Mouse (Mus musculus) cerebellum, adult 9-11 months (tissue): ENCODE data around the gene Cdyl.
A peak's percentile ranks its signal among the peaks of the same experiment; 100 is the strongest.
"Not testable (repeated sequence)": the region's sequence is repeated elsewhere in the genome, so short reads cannot be mapped to it uniquely, and the experiment has no call there.

Experiments used
- DNase-seq: peaks from one replicate; pipeline ENCODE4 v3.0.0; 2022

The Cdyl gene

DNA sequence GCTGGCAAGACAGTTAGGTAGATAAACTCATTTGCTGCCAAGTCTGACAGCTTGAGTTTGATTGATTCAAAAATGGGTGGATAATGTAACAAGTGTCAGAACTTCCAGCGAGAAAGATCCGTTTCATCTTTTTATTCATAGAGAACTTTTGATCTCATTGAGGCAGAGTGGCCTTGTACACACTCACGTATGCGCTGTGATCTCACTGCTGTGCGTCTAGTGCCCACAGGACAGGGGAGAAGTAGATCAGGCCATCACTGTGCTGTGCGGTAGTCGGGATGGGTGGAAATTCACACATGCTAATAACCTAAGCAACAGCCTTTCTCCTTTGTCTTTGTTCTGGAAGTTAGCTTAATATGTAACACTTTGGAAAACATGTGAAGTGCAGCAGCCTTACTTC, 146.5 kb downstream of the Cdyl start:
- no peak for DNase-seq

DNA sequence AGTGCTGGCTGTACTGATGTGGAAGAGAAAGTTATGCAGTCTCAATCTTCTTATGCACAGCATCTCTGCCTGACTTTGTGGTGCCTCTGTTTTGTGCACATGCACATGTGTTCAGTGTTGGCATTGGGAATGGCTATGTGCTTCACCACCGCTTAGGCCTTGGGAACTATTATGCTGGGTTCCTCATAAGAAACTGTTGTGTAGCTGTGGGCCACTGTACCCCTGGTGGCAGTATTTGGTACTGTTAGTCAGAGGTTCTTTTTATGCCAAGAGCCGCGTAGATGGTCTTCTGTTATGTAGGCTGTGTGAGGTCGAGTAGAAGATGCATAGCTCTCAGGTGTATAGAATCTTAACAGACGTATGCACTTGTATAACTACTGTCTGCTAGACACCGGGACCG, 147.4 kb downstream of the Cdyl start:
- no peak for DNase-seq

DNA sequence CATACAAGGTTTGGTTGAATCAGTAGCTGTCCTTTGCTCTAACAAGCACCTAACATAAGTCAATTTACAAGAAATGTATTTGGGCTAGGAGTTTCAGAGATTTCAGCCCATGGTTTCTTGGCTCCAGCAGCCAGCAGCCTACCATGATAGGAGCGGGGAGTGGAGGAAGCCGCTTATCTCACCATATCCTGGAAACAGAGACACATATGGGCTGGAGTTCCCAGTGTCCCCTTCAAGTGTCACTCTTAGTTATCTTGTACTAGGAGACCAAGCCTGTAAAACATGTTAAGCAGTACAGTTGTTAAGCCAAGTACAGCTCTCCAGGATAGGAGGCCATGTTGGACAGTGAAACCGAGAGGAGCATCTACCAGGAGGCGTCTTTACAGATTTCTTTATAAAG, 147.9 kb downstream of the Cdyl start:
- no peak for DNase-seq

DNA sequence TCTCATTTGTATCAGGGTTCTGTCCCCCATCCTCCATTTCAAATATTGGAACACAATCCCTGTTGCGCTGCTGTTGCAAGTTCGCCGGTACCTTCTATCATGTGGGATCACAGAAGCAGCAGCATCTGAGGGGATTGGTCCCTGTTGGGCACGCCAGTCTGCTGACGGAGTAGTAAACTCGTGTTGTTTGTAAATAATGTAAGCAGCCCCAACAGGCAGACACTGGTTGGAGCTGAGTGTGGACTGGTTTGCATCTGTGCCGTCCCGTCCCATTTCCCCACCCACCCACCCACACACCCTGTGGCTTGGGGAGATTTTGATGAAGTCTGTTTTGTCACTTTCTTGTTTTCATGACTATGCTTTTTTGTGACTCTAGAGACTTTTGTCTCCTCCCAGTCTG, 148.3 kb downstream of the Cdyl start:
- DNase-seq, result no peak

DNA sequence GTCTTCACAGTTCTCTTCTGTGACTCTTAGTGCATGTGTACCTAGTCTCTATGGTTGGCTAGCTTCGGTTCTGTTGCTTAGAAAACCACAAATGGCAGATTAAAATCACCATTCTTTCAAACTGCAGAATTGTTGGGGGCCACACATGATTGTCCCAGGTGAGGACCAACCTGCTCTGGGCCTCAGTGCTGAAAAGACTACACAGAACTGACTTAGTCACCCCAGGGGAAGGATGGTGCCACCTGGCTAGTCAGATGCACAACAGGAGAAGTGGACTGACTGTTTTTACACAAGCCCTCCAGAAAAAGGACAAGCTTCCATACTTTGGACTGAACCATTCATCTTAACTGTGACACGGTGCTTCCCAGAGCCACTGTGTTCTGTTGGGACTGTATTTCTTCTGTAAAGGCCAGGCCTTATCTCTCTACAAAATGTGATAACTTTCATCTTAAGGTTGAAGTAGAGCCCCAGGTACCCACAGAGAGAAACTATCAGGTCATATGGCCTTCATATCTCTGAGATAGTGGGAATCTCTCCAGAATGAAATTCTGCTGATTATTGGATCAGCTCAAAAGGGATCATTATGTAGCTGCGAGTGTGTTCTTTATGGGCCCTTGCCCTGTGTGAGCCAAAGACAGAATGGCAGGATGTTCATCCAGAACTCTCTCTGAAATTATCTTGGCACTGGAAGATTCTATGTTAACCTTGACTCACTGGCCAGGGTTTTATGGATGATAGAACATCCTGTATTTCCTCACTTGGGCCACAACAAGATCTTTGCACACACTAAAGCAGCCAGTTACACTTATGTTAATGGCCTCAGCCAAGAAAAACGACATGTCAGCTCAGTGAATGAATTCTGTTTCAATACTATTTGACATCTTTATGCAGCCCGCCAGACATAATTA, 149.9 kb downstream of the Cdyl start:
- no peak for DNase-seq

DNA sequence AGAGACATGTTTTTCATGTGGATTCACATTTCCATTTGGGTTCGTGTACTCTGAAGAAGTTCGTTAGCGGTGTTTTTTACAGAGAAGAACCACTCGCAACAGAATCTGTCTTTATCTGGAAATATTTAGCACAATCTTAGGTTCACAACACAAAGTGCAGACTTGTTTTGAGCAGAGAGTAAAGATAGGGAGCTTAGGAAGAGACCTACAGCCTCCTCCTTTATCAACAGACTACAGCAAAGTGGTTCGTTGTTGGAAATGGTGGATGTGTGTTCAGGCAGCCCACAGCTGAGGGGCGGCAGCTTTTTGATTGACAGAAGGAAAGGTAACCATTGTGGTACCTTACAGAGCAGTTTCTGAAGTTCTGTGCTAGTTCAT, 150.5 kb downstream of the Cdyl start:
- no peak for DNase-seq

DNA sequence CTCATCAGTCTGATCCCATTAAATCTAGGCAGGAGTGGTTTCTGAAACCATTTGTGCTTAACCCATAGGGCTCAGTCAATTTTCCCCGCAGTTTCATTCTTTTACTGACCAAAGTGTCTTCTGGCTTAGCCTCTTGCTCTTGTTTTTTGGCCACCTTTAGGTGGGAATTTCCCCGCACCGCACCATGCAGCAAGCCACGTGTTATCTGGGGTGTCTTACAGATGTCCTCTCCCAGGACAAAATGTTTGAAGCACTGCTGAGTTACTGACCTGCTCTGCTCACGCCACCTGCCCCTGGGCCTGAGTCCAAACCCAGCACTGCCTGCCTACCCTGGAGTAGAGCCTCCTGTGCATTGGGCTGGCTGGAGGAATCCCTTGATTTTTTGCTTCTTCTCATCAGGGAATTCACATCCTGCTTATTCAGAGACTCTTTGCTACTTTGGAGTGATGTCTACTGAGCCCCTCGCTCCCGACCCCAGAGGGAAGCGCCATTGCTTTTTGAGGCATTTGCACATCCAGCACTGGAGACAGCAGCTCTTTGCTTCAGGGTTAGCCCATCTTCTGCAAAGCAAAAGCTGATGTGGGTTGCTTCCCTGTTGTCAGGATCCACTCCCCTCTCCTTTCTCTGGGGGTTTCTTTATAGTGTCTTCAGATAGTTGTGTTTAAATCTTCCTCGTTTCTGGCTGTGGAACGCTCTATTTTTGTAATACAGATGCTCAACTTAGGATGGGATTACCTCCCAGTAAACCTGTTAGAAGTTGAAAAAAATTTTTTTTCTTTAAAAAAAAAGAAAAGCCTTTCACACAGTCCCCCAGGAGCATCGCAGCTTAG, 151.9 kb downstream of the Cdyl start:
- peak; percentile 60 for DNase-seq

DNA sequence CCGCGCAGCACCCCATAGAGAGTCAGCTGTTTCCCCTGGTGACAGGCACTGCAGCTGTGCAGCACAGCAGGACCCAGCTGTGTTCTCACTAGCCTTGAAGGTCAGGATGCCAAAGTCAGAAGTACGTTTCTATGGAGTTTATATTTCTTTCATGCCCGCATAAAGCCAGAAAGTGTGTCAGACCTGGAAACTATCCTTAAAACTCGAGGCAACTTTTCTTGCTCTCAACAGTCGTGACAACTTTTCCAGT, 152.5 kb downstream of the Cdyl start:
- no peak for DNase-seq

DNA sequence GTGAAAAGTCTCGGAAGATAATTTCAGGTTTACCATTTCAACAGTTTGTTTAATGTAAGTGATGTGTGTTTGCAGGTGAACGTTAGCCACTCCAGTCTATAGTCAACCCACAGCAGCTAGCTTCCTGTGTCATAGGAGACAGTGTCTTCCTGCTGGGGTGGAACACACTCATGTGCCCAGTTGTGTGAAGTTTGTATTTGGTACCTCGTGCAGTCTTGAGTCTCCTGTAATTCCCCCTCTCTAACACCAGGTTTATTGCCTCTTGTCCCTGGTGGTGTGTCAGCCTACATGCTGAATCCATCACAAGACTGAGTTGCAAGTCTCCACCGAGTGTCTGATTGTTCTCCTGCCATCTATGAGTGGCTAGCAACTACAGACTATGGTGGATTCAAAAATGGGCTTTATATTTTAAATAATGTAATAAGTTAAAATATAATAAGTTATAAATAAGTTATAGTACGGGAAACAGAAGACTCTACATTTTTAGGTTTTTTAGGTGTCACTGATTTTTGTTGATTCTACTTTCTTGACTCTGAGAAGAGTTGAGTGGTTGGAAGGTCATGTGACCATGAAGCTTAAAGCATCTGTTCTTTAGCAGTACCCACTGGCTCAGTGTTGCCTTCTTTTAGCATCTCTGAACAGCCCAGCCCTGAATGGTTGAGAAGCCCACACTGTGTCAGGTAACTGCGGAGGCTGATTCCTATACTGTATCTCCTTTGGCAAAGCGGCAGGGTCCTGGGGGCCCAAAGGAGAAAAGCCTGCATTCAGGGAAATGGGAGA, 153.9 kb downstream of the Cdyl start:
- no peak for DNase-seq

DNA sequence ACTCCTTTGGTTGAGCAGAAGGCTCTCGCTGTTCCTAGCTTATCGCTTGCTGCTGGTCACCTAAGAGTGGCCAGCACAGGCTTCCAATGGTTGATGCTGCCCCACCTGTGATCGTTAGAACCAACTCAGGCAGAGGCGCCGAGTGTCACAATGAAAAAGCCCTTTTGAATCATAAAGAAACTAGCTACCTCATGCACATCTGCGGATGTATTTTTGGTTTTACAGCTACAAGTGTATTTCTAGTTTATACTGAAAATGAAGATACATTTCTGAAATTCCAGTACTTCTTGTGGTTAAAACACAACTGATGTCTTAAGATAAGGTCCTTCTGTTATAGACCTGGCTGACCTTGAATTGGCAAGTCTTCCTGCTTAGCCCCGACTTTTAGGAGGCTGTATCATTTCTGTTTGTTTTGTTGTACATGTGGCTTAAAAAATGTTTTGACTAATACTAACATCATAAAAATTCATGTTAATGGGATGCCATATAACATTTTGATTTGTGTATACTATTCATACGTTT, 155.6 kb downstream of the Cdyl start:
- no peak for DNase-seq

DNA sequence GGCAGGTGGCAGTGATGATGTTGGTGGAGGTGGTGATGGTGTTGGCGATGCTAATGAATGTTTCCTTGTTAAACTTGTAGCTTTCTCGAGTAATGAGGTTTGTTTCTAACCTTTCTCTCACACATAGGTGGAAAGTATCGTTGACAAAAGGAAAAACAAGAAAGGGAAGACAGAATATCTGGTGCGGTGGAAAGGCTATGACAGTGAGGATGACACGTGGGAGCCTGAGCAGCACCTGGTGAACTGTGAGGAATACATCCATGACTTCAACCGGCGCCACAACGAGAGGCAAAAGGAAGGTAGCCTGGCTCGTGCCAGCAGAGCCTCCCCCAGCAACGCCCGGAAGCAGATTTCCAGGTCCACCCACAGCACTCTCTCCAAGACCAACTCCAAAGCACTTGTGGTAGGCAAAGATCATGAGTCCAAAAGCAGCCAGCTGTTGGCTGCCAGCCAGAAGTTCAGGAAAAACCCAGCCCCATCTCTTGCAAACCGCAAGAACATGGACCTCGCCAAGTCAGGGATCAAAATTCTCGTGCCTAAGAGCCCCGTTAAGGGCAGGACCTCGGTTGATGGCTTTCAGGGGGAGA, 156.2 kb downstream of the Cdyl start:
- DNase-seq, result no peak

DNA sequence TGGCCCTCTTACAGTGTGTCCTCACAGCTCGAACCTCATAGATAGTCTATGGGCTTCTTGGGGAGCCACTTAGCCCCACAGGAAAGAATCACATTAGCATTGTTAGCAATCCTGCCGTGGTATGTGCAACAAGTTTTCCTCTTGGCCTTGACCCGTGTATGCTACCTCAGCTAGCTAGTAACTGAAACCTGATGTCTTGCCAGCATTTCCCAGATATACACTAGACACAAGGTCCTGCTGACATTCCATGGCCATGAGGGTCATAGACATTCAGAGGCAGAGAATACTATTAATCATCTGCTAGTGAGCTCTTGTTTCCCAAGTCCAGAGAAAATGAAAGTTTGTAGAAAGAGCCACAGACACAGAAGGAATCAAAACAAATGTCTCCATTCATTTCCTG, 158.0 kb downstream of the Cdyl start:
- DNase-seq, result no peak

DNA sequence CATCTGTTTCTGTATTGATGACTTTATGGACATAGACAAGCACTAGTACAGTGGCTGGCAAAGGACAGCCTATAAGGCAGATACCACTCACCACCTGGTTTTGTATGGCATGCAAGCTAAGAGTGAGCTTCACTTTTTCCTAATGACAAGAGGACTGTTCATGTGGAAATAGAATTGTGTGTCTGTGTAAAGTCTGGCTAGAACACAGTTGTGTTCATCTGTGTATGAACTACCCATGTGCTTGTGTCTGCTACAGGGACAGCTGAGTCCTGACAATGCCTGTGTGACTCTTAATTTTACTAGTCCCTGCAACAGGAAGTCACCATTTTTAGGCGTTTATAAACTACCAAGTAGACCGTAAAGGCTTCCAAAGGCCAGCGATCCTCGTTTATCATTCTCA, 158.4 kb downstream of the Cdyl start:
- DNase-seq, result no peak

DNA sequence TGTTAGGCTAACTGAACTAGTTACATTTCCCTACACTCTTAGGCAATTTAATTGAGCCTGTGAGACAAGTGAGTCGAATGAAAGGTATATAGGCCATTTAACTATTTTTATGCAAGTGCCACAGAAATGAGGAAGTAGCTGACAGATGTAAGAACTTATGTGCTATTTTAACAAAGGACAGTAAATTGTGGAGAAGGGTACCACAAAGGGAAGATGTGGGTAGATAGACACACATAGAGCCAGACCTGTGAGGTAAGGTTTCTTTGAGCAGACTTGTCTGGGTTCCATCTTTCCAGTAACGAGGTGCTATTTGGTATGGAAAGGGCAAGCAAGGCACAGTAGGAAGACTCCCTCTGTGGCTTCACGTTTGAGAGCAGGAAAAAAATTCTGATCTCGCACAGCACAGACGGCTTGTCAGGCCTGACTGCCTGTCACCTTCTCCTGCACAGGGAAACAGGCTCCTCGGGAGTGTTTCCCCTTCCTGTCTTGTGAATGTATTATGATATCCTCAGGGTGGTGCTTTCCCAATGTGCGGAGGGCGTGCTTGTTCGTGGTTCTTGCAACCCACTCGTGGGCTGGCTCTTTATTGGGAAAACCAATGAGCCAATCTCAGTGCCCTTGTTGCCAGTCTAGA, 162.3 kb downstream of the Cdyl start:
- no peak for DNase-seq

DNA sequence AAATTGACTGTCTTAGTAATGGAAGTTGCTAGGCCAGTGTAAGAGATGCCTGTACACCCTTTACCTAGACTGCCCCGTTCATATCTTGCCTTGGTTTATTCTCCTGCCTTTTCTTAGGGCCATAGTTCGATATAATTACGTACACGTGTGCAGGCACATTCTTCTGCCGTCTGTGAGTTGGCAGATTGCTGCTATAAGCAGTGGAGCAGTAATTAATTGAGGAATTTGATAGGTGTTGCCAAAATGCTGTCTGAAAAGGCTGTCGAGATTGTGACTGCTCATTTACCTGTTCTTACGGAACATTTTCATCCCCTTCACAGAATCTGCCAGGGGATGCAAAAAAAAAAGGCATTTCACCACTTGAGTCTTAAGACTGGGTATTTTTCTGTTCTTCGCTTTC, 163.2 kb downstream of the Cdyl start:
- DNase-seq, result no peak

DNA sequence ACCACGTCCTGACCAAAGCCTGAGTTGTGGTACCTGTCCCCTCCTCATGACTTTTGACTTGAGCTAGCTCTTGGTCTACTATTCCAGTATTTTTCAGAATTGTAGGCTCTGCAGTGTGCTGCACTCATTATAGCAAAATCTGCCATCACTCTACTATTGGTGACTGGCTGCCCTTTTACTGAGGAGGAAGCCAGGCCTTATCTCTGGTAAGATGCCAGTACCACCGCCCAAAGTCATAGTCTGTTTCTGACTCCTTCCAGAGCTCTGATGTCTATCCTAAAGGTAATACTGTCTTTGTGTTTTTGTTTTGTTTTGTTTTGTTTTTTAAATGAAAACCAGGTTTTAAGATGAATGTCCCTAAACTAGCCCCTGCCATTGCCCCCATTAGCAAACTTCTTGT, 166.0 kb downstream of the Cdyl start:
- no peak for DNase-seq

DNA sequence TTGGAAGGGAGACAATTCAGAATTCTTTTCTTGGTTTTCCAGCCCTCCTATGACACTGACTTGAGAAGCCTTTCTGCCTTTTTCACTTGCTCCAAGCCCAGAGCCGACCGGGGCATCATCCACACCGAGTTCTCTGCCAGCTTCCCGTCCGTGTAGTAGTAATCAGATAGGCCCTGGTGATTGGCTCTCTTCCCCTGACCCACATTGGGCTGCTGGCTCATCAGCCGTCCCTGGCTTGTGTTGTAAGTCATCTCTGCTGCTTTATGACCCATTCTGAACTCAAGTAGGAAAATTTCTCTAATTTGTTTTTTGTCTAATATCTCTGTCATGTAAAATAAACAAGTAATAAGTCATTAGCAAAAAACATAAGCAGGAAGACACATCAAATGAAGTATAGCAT, 173.0 kb downstream of the Cdyl start:
- DNase-seq, result peak; percentile 60

DNA sequence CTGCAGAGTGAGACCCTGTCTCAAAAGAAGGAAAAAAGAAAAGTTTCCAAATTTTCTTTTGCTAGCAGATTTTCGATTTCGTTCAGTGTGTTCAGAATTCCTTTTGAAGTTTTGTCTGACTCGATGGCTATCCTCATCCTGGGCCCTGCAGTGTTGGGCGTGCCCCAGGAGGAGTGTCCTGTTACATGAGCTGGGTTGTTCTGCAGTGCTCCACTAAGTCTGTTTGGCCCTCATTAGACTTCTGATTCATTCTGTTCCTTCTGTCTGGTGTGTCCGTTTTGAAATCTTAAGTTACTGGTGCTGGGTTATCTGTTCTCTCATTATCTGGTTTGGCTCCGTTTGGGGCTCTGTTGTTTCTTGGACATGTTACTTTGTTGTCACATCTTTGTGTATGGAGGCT, 174.3 kb downstream of the Cdyl start:
- no peak for DNase-seq

DNA sequence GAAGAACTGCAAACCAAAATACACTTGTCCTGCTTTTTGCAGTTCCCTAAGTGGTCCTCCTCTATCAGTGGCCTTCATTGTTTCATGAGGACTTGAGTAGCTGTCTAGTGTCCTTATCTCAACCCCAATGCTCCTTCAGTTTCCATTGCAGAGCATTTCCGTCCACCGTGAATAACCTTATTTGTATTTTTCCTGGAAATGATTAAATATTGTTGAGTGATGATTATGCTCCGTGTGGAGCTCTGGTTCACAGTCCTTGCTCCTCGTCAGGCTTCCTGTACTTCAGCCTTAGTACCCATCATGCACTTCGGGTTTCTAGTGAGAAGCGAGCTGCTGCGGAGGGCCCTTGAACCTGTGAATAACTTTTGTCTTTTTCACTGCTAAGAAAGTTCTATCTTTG, 176.0 kb downstream of the Cdyl start:
- no peak for DNase-seq

DNA sequence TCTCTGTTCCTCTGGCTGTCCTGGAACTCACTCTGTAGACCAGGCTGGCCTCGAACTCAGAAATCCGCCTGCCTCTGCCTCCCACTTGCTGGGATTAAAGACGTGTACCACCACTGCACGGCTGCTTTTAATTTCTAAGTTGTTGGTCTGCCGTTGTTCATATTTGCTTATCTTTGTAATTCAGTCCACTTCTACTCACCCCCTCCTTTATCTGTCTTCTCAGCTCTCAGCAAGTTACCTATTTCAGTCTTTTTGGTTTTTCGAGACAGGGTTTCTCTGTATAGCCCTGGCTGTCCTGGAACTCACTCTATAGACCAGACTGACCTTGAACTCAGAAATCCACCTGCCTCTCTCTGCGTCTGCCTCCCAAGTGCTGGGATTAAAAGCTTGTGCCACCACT, 176.9 kb downstream of the Cdyl start:
- DNase-seq, result not testable (repeated sequence)

DNA sequence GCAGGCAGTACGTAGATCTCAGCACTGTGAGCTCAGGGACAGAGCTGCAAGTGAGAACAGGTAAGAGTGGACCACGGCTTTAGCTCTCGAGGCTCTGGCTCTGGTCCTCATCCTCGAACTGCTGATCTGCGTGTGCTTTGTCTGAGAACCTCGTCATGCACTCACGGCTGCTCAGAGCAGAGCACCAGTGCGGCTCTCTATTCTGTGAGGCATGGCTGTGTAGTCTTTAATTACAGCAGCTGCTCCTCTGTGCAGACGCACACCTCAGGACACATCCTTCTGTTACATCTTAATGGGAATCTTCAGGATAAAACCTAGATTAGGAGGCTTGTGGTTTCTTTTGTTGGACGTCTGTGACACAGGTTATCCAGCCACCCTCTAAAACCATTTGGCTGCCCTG, 180.5 kb downstream of the Cdyl start:
- no peak for DNase-seq

DNA sequence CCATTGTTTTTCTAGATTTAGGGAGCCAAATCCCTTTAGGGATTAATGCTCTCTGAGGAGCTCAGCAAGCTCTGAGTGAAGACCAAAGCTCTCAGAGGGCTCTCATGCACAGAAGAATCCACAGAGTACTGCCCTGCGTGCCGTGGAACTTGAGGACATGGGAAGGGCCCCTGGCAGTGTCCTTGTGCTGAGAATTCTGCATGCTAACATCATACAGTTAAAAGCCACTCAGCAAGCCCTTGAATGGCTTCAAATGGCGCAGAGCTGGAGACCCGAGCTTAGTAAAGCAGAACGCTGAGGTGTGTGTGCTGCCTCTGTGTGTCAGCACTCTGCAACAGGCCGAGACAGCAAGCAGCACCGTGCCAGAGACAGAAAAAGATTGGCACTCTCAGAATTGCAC, 183.8 kb downstream of the Cdyl start:
- DNase-seq, result no peak

DNA sequence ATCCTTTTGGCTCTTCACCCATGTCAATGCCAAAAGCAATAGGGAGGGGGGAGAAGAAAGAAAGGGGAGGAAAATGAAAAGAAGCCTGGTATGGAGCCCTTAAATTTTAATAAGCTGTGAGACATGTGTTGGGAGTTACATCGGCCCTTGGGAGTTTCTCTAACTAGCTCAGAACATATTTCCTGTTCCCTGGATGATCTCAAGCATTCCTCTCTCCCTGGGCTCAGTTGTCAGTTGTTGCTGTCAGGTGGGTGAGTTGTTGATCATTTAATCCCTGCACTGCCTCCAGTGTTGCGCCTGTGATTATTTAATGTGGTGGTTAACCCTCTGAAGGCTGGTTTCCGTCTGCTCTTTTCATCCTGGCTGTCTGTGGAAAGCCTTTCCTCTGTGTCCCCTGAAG, 185.7 kb downstream of the Cdyl start:
- no peak for DNase-seq
